Mouse (Mus musculus): ENCODE results near the gene Klk1. TPM values are rescaled to one million over a fixed set of nuclear protein-coding genes. Genes with fewer than 3 reads are reported as not detected.
"Not testable (repeated sequence)": the region's sequence is repeated elsewhere in the genome, so short reads cannot be mapped to it uniquely, and the experiment has no call there.

Gene Klk1
- polyA plus RNA-seq (2012) = not detected in 2 replicates

DNA sequence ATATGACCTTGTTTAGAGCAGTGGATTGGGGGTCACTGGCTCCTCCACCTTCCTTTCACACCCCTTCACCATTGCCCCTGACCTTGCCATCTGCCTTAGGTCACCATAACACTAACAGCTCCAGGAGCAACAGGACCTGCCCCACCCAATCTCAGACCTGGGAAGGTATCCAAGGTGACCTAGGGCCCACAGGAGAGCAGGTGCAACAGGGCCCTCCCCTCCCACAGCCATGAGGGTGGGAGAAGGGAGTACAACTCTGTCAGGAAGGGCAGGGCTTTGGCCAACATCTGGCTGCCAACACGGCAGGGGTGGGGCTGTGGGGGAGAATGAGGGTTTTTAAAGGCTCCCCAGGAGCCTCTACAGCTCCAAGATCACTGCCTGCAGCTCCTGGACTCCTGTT is at the start of gene Klk1:
Gene Klk1 (plus strand): TSS at position 285 of the 400 bp plus-strand sequence.
- TF ChIP-seq GATA1 (IDR thresholded peaks at IDR 0.05; ENCODE audit: low read length) = no peak

DNA sequence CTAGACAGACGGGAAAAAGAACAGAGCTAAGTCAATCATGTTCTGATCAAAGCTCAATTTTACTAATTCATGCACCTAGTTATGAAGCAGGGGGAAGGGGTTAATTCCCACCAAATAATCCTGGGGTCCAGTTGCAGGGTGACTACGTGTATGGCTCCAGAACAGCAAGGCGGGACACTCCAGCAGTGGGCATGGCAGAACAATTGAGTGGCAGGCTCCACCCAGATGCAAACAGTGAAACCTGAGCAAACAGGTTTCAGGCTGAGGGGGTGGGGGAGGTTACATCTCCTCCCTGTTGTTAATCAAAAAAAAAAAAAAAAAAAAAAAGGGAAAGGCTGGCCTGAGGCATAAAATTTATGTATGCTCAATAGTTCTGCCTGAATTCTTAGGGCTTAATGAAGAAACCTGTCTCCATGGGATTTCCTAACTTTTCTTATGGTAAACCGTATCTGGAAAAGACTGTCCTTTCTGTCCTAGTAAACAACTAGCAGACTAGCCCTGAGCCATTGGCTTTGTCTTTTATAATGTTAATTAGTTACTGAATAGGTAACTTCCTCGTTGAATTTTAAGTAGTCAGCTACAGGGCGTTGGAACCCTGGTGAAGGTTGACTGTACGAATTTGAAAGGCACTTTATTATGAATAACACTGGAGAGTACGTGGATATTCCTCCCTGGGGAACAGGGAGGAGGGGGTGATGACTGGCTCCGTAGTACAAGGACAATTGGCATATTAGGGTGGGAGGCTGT is 45.7 kb upstream of the Klk1 start:
- TF ChIP-seq GATA1 (IDR thresholded peaks at IDR 0.05; ENCODE audit: low read length) = no peak

DNA sequence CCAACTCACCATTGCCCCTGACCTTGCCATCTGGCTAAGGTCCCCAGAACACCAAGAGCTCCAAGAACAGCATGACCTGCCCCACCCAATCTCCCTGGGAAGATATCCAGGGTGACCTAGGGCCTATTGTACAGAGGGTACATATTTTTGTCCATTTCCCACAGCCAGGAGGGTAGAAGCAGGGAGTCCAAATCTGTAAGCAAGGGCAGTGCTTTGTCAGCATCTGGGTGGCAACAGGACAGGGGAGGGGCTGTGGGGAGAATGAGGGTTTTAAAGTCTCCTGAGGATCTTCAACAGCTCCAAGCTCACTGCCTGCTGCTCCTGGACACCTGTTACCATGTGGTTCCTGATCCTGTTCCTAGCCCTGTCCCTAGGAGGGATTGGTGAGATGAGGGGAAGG is 37.2 kb upstream of the Klk1 start, which contains the start of gene Klk1b24:
Gene Klk1b24 (plus strand): TSS at position 301 of the 400 bp plus-strand sequence.
- TF ChIP-seq GATA1 (IDR thresholded peaks at IDR 0.05; ENCODE audit: low read length) = not testable (repeated sequence)

- no peak for TF ChIP-seq GATA1 (IDR thresholded peaks at IDR 0.05; ENCODE audit: low read length)
These were observed 27.3 kb upstream of the Klk1 start, which contains the start of gene Klk1b3 for GRCm38 (mm10) chr7:44197891-44198290. Klk1b3 (plus strand) TSS chr7:44198191.

DNA sequence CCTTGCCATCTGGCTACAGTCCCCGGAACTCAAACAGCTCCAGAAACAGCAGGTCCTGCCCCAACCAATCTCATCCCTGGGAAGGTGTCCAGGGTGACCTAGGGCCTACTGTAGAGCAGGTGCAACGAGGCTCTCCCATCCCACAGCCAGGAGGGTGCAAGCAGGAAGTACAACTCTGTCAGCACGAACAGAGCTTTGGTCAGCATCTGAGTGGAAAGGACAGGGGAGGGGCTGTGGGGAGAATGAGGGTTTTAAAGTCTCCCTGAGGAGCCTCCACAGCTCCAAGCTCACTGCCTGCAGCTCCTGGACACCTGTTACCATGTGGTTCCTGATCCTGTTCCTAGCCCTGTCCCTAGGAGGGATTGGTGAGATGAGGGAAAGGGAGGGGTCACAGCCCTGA is 18.0 kb upstream of the Klk1 start, which contains the start of gene Klk1b4:
Gene Klk1b4 (plus strand): TSS at position 301 of the 400 bp plus-strand sequence.
- TF ChIP-seq GATA1 (IDR thresholded peaks at IDR 0.05; ENCODE audit: low read length) = not testable (repeated sequence)

- no peak for TF ChIP-seq GATA1 (IDR thresholded peaks at IDR 0.05; ENCODE audit: low read length)
These were observed 16.9 kb upstream of the Klk1 start for GRCm38 (mm10) chr7:44208307-44208706.

- no peak for TF ChIP-seq GATA1 (IDR thresholded peaks at IDR 0.05; ENCODE audit: low read length)
These were observed 9.5 kb upstream of the Klk1 start, which contains the start of gene Klk1b5 for GRCm38 (mm10) chr7:44215645-44216044. Klk1b5 (plus strand) TSS chr7:44215945.

- TF ChIP-seq GATA1 (IDR thresholded peaks at IDR 0.05; ENCODE audit: low read length) = no peak
These were observed 10.7 kb downstream of the Klk1 start, which contains the start of gene Gm36864 for GRCm38 (mm10) chr7:44235909-44236308. Gm36864 (plus strand) TSS chr7:44236177.

DNA sequence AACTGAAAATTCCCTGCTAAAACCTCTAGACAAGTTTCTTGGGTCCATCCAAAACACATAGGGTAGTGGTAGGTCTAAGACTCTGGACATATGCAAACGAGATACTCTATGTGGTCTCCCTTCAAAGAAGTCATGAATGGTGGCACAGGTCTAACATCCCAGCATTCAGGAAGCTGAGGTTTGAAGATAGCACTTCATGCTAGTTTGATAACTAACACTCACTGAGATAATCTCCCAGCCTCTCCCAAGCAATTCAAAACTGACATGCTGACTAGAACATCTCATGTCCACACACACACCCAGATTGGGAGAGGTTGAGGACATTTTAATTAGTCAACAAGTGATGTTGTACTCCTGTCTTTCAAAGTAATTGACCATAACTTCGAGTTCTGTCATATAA is 14.8 kb downstream of the Klk1 start:
- TF ChIP-seq GATA1 (IDR thresholded peaks at IDR 0.05; ENCODE audit: low read length) = peak; percentile 64

DNA sequence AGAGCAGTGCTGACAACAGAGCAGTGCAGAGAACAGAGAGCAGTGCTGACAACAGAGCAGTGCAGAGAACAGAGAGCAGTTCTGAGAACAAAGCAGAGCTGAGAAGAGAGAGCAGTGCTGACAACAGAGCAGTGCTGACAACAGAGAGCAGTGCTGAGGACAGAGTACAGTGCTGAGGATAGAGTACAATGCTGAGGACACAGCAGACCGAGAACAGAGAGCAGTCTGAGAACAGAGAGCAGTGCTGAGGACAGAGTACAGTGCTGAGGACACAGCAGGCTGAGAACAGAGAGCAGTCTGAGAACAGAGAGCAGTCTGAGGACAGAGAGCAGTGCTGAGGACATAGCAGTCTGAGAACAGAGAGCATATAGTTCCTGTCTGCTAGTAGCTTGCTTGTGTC is 15.6 kb downstream of the Klk1 start:
- TF ChIP-seq GATA1 (IDR thresholded peaks at IDR 0.05; ENCODE audit: low read length) = no peak

DNA sequence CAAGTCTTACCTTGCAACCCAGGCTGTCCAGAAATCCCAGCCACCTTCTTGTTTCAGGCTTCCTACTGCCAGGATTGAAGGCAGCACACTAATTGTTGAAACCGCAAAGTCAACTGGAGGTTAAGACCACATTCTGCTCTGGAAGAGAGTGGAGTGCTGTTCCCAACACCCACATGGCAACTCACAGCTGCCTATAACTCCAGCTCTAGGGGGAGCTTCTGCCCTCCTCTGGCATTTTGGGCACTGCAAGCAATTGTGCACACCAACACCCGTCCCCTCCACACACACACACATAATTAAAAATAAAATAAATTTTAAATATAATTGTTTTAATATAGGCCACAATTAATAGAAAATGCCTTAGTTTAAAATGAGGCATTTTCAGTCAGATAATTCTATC is 16.0 kb downstream of the Klk1 start:
- no peak for TF ChIP-seq GATA1 (IDR thresholded peaks at IDR 0.05; ENCODE audit: low read length)

- no peak for TF ChIP-seq GATA1 (IDR thresholded peaks at IDR 0.05; ENCODE audit: low read length)
These were observed 18.9 kb downstream of the Klk1 start for GRCm38 (mm10) chr7:44244080-44244479.

DNA sequence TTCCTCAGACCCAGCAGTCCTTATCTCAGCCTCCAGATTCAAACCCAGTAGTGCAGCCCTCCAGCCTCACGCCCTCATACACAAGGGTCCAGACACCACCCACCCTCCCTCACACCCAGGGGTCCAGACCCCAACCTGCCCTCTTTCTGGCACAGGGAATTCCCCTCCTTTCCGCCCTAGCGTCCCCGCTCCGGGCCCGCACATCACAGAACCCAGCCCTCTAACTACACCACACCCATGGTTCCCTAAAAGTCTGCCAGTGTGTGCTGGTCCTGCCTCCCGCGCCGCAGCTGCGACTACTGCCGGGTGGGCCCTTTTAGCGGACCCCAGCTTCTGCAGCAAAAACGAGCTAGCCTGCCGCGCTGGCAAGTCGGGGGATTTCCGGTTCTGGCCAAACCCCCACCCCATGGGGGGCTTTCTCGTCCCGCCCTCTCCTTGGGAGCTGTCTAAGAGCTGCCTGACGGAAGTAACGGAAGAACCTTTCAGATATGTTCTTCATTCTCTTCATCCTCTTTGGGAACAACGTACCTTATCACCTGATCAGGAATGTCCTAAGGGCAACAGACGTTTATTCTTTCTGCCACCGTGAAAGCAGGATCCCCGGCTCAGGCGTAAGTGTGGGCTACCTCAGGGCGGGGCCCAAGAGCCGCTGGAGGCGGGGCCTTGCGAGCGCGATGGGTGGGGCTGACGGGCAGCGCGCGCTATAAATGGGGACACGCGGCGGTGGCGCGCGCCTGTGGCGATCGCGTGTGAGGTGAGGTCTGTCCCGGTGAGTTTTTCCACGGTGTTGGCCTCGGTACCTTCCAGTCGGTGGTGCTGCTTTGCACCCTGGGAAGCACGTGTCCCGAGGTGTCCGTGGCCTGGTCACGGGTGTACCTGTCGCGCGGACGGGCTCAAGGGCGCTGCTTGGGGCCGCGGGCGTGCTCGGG is 21.2 kb downstream of the Klk1 start, which contains the start of the genes 1700028J19Rik and 2410002F23Rik:
Gene 1700028J19Rik (minus strand): TSS at position 641 of the 929 bp plus-strand sequence.
Gene 2410002F23Rik (plus strand): TSS at position 668 of the 929 bp plus-strand sequence.
- TF ChIP-seq GATA1 (IDR thresholded peaks at IDR 0.05; ENCODE audit: low read length) = no peak

DNA sequence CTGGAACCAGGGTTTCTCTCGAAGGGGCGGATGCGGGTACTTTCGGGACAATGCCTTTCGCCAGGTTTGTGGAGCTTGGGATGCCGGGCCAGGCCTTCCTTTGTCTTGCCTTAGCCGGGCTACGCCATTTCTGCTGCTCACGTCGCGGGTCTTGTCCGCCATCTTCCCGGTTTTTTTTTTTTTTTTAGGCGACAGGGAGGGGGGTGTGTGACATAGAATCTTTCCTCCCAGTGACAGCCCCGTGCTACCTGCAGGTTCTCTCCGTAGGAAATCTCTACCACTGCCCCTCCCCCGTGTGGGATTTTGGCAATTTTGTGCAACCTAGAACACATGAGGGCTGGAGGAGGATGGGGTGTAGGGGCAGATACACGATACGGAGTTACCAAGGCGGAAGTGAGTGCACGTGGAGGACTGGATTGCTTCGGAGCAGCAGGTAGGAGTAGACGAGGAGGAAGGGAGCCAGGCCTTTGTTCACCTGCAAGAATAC is 21.9 kb downstream of the Klk1 start:
- no peak for TF ChIP-seq GATA1 (IDR thresholded peaks at IDR 0.05; ENCODE audit: low read length)

DNA sequence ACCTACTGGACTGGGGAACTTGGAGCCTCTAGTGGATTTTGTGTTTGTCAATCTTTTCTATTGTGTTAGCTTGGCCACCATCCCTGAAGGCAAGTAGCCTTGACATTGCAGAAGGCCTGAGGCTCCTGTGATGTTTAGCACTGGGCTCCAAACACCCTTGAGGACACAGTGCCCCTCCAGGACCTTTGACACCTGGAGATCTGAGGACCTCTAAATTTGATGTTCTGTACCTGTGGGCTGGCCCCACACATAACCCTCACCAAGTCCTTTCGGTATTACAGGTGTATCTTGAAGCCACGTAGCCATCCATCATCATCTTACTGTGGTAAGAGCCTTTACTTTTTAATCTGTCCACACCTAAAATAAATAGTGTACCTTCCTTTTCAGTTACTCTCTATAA is 22.8 kb downstream of the Klk1 start:
- TF ChIP-seq GATA1 (IDR thresholded peaks at IDR 0.05; ENCODE audit: low read length) = no peak

DNA sequence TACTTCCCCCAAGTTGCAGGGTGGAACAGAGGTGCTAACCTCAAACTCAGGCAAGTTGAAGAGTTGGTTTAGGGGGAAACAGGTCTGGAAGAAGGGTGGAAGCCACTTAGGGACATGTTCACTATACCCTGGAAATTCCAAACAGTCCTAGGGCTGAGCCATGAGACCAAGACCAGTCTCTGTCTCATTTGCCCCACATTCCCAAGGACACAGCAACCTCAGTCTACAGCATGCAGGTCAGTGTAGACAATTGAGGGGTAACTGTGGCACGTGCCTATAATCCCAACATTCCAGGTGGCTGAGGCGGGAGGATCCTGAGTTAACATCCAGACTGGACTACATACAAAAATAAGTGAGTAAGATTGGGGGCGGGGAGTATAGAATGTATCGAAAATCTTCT is 24.1 kb downstream of the Klk1 start:
- no peak for TF ChIP-seq GATA1 (IDR thresholded peaks at IDR 0.05; ENCODE audit: low read length)
